Mouse (Mus musculus) lung, postnatal 0 days (tissue): Measurements from ENCODE around the gene Map7. TPM values are rescaled to one million over a fixed set of nuclear protein-coding genes. Genes with fewer than 3 reads are reported as not detected.

Source experiments
- ATAC-seq: fragments of 200-750 bp; cut with Nextera tagmentation; 2 replicates; pipeline ENCODE4 v1.8.0; 2017; ENCODE audit warnings: moderate library complexity
- DNase-seq: peaks from one replicate; pipeline ENCODE4 v3.0.0-alpha.2; 2016; ENCODE audit warnings: low spot score
- H3K27ac ChIP-seq: fragments of 300-500 bp; sonication (generic); 2 replicates; pipeline ENCODE4 v1.5.1; 2014; ENCODE audit warnings: antibody characterized with exemption, mild to moderate bottlenecking, low read length, mixed read lengths
- H3K27me3 ChIP-seq: fragments of 300-500 bp; sonication (generic); replicated peaks from 2 replicates; pipeline ENCODE4 v1.6.1; 2014; ENCODE audit warnings: low read length, mixed read lengths; ENCODE audit not compliant: insufficient read depth
- H3K36me3 ChIP-seq: fragments of 300-500 bp; sonication (generic); 2 replicates; pipeline ENCODE4 v1.6.1; 2014; ENCODE audit warnings: low read length, mixed read lengths; ENCODE audit not compliant: insufficient read depth
- H3K4me1 ChIP-seq: fragments of 300-500 bp; sonication (generic); 2 replicates; pipeline ENCODE4 v1.6.1; 2014; ENCODE audit warnings: antibody characterized with exemption, low read depth, low read length, mixed read lengths; ENCODE audit not compliant: insufficient read depth
- H3K4me2 ChIP-seq: fragments of 300-500 bp; sonication (generic); replicated peaks from 2 replicates; pipeline ENCODE4 v1.6.1; 2014; ENCODE audit warnings: low read depth, mild to moderate bottlenecking, low read length, moderate library complexity, mixed read lengths
- H3K4me3 ChIP-seq: fragments of 300-500 bp; sonication (generic); 2 replicates; pipeline ENCODE4 v1.5.1; 2014; ENCODE audit warnings: low read depth, low read length
- H3K9ac ChIP-seq: fragments of 300-500 bp; sonication (generic); replicated peaks from 2 replicates; pipeline ENCODE4 v1.6.1; 2014; ENCODE audit warnings: low read depth, mild to moderate bottlenecking
- H3K9me3 ChIP-seq: fragments of 300-500 bp; sonication (generic); 2 replicates; pipeline ENCODE4 v1.6.1; 2016; ENCODE audit warnings: low read length, mixed read lengths
- CTCF ChIP-seq: IDR thresholded peaks from 2 replicates; pipeline ENCODE4 v1.5.1; 2016; ENCODE audit warnings: antibody characterized with exemption, mild to moderate bottlenecking
- EP300 ChIP-seq: IDR thresholded peaks from 2 replicates; pipeline ENCODE4 v1.6.1; 2016; ENCODE audit warnings: antibody characterized with exemption, mild to moderate bottlenecking, control low read depth
- WGBS: fragments of 180-500 bp; shearing (Covaris S2); extraction: QIAGEN DNeasy Blood & Tissue Kit; methylation state at CpG from one replicate; pipeline ENCODE4 v1.1.7; 2014; 5-methylcytosine and 5-hydroxymethylcytosine counted together
- polyA plus RNA-seq: library from polyadenylated mRNA; unstranded; fragments of >200 nt; fragmentation: Nextera tagmentation; extraction: Ambion mirVana; gene quantifications from 2 replicates; pipeline ENCODE4 v1.2.1, GENCODE M21; 2015

The Map7 gene
- polyA plus RNA-seq, 1 experiment from 2014 or later = 12.9 TPM

- no peak overlapping the region for H3K9ac ChIP-seq
- peak; percentile 51 for ATAC-seq
- DNase-seq = peak; percentile 61
- H3K4me2 ChIP-seq = 0 out of 2 replicates have a peak overlapping the region, but pooled peaks have one; percentile 0
- no peaks in the 10 kb centered on the region for H3K9me3 ChIP-seq
- H3K4me1 ChIP-seq = peaks cover 8% of the 10 kb centered on the region; the same call in 1 of the 2 replicates
- H3K36me3 ChIP-seq = no peaks in the 10 kb centered on the region
- TF ChIP-seq CTCF (no peak), EP300 (no peak)
- 30% methylated on average over 12 of the region's 12 CpGs for WGBS
- H3K4me3 ChIP-seq = no peak overlapping the region
- H3K27me3 ChIP-seq = no peaks in the 10 kb centered on the region
- no peak overlapping the region for H3K27ac ChIP-seq
These were observed 30.7 kb downstream of the Map7 start for GRCm38 (mm10) chr10:20178807-20179605.

GRCm38 (mm10) chr10:20181198-20181597 is 32.9 kb downstream of the Map7 start:
- Histone ChIP-seq H3K27me3 (no peaks in the 10 kb centered on the region), H3K4me1 (peaks cover 8% of the 10 kb centered on the region; the same call in 1 of the 2 replicates), H3K4me2 (no peak overlapping the region), H3K4me3 (no peak overlapping the region), H3K9ac (no peak overlapping the region), H3K27ac (no peak overlapping the region), H3K9me3 (no peaks in the 10 kb centered on the region), H3K36me3 (no peaks in the 10 kb centered on the region)
- 34% methylated on average over 10 of the region's 10 CpGs for WGBS
- DNase-seq (peak; percentile 59), ATAC-seq (peak; percentile 88)
- TF ChIP-seq CTCF (no peak), EP300 (no peak)

GRCm38 (mm10) chr10:20181680-20182399 is 33.6 kb downstream of the Map7 start:
- H3K27me3 ChIP-seq = no peaks in the 10 kb centered on the region
- no peaks in the 10 kb centered on the region for H3K9me3 ChIP-seq
- no peak overlapping the region for H3K4me2 ChIP-seq
- H3K9ac ChIP-seq = no peak overlapping the region
- H3K4me3 ChIP-seq = no peak overlapping the region
- H3K27ac ChIP-seq = no peak overlapping the region
- 47% methylated on average over 11 of the region's 11 CpGs for WGBS
- peaks cover 8% of the 10 kb centered on the region; the same call in 1 of the 2 replicates for H3K4me1 ChIP-seq
- ATAC-seq (no peak), DNase-seq (no peak)
- H3K36me3 ChIP-seq = no peaks in the 10 kb centered on the region
- TF ChIP-seq CTCF (no peak), EP300 (no peak)

- 50% methylated on average over 4 of the region's 4 CpGs for WGBS
These were observed 36.1 kb downstream of the Map7 start for GRCm38 (mm10) chr10:20184326-20184725.

GRCm38 (mm10) chr10:20185264-20185663 is 37.0 kb downstream of the Map7 start:
- ATAC-seq (no peak), DNase-seq (no peak)
- no peaks in the 10 kb centered on the region for H3K9me3 ChIP-seq
- no peak overlapping the region for H3K4me3 ChIP-seq
- no peaks in the 10 kb centered on the region for H3K27me3 ChIP-seq
- 82% methylated on average over 4 of the region's 4 CpGs for WGBS
- no peaks in the 10 kb centered on the region; the same call in 1 of the 2 replicates for H3K4me1 ChIP-seq
- H3K4me2 ChIP-seq = no peak overlapping the region
- no peak overlapping the region for H3K27ac ChIP-seq
- TF ChIP-seq EP300 = no peak
- TF ChIP-seq CTCF = no peak
- H3K36me3 ChIP-seq = no peaks in the 10 kb centered on the region
- H3K9ac ChIP-seq = no peak overlapping the region

More at GRCm38 (mm10) chr10:20184326-20184725, 36.1 kb downstream of the Map7 start:
- H3K9ac ChIP-seq = no peak overlapping the region
- DNase-seq (no peak), ATAC-seq (no peak)
- H3K27ac ChIP-seq = no peak overlapping the region
- no peaks in the 10 kb centered on the region for H3K9me3 ChIP-seq
- no peak overlapping the region for H3K4me3 ChIP-seq
- no peaks in the 10 kb centered on the region; the same call in 1 of the 2 replicates for H3K4me1 ChIP-seq
- no peaks in the 10 kb centered on the region for H3K27me3 ChIP-seq
- no peaks in the 10 kb centered on the region for H3K36me3 ChIP-seq
- TF ChIP-seq EP300 (no peak), CTCF (no peak)
- H3K4me2 ChIP-seq = no peak overlapping the region

- no peaks in the 10 kb centered on the region for H3K27me3 ChIP-seq
- H3K4me3 ChIP-seq = no peak overlapping the region
- no peaks in the 10 kb centered on the region; the same call in 1 of the 2 replicates for H3K4me1 ChIP-seq
- H3K4me2 ChIP-seq = no peak overlapping the region
- ATAC-seq (no peak), DNase-seq (no peak)
- H3K36me3 ChIP-seq = no peaks in the 10 kb centered on the region
- no peaks in the 10 kb centered on the region for H3K9me3 ChIP-seq
- TF ChIP-seq EP300 (no peak), CTCF (no peak)
- 97% methylated on average over 2 of the region's 2 CpGs for WGBS
- no peak overlapping the region for H3K27ac ChIP-seq
- no peak overlapping the region for H3K9ac ChIP-seq
These were observed 37.5 kb downstream of the Map7 start for GRCm38 (mm10) chr10:20185806-20186205.
